Mouse (Mus musculus): Measurements from ENCODE around the gene Kcnj9.

GRCm38 (mm10) chr1:172332925-172333324 lies 3.8 kb upstream of the Kcnj9 start:
- TF ChIP-seq CTCF (IDR thresholded peaks at IDR 0.05; ENCODE audit: extremely low read depth, insufficient read depth, low read length) (no peak), POLR2A (IDR thresholded peaks at IDR 0.05; ENCODE audit: extremely low read depth, insufficient read depth, low read length) (no peak)

Measured in cortical plate, adult 2 months (tissue).